Mouse (Mus musculus): ENCODE measurements around the gene Plekha7. TPM values are rescaled to one million over a fixed set of nuclear protein-coding genes. Genes with fewer than 3 reads are reported as not detected.
A peak's percentile ranks its signal among the peaks of the same experiment; 100 is the strongest.

Gene Plekha7
- polyA plus RNA-seq, 1 experiment = 28.3 TPM

DNA sequence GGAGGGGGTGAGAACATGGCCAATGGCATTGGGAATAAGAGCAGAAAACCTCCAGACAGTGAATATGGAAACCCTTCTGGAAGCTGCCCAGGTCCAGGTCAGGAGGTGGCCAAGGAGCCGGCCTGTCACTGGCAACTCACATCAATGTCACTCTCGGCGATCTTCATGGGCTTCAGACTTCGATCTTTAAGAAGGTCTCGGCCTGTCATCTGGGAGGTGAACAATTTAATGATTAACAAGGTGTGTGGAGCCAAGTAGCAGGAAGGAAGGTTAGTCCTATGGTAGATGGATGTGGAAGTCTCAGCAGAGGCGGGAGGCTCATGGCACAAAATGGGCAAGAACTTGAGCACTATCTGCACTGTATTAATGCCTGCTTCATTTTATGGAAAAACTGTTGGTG is 163.1 kb downstream of the Plekha7 start:
- no peak for DNase-seq (ENCODE audit: extremely low spot score in 1 of 2, low spot score in 1 of 2)

DNA sequence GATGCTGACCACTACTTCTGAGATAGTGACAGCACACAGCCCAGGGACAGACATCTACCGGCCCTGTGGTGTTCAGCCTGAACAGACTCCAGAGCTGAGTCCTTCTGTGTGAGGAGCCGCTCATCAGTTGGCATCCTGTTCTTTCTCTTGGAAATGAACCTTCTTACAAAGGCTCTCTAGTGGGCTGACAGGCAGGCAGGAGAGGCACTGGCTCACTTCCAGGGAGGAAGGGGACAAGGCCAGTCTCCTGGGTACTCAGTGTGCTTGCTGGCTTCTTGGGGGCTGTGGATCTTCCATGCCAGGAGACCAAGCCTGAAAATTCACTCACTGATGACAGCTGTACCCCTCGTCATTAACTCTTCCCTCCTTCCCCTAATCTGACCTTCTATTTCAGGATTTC is 170.5 kb downstream of the Plekha7 start:
- no peak for DNase-seq (ENCODE audit: extremely low spot score in 1 of 2, low spot score in 1 of 2)

DNA sequence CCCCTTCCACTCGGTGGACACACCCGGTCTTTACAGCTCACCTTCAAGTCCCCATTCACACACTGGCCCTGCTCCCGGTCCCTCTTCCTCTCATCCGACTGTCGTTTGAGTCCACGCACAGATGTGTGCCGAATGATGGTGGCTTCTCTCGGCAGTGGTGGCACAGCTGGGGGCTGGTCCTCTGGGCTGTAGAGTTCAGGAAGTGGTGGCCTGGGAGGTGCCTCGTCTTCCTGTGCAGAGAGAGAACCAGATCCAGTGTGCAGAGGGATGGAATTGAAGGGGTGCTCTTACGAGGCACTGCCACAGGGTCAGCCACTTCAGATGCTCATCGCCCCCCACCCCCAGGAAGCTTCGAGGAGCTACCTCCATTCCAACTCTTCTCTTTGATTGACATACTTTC is 171.0 kb downstream of the Plekha7 start:
- no peak for DNase-seq (ENCODE audit: extremely low spot score in 1 of 2, low spot score in 1 of 2)

DNA sequence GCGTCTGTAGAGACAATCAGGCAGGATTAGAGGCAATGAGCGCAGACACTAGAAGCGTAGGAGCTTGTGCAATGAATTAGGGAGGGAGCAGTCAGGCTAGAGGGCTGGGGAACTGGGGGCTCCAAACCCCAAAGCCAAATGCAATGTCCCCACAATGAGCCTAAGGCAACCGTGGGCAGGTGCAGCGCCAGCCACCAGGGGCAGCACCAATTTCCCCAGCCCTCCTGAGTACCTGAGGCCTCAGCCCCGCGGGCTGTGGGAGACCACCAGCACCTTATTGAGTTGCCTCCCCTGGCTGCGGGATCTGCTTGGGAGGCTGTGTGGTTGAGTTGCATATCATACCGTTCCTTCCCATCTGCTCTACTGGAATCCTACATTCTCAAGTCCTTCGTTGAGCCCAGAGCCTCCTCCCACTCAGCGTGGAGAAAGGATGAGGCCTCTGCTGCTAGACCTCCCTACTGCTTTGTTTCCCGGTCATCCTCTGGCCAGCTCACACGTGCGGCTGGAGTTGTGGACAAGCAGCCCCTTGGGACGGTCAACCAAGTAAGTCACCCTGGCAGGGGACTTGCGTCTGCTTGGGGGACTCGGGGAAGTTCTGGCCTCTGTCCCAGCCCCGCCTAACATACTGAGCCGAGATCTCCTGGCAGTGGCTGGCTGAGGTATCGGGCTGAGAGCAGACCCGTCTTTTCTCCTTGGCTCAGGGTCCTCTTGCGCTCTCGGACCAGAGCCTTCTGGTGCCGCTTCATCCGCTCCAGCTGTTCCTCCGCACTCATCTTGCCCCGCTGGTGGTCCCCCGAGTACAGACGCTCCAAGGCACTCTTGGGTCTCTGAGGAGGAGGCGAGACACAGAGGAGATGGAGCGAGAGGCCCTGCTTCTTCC is 173.5 kb downstream of the Plekha7 start:
- no peak for DNase-seq (ENCODE audit: extremely low spot score in 1 of 2, low spot score in 1 of 2)

DNA sequence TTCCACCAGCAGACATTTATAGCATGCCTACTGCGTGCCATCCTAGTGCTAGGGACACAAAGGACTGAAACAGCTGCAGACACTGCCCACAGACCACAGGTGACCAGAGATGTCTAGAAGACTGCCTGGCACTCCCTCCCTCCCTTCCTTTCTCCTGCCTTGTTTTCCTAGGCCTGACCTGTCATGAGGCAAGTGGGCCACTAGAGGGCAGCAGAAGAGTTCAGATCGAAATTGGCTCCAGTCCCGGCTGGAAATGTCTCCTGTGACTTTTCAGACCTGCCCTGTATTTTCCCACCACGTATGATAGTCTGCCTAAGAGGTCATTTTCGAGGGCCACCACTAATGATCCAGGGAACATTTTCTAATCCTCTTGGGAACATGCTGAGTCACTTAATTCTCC is 176.1 kb downstream of the Plekha7 start:
- peak; percentile 62 to 92 for DNase-seq (ENCODE audit: extremely low spot score in 1 of 2, low spot score in 1 of 2)

DNA sequence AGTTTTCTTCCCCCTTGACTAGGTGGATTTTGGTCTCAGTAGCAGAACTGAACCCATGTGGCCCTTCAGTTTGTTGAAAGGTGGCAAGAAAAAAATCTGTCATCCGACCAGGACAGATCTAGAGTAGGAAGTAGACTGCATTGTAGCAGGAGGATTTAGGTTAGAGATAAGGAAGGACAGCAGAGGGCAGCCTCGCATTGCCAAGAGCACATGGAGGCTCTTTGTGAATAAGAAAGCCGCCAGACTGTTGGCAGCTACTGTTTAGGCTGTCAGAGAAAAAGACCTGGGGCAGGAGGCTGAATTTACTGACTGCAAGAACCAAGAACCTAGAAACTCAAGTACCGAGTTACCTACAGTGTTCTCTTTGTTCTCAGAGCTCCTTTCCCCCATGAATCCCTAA is 176.8 kb downstream of the Plekha7 start:
- DNase-seq (ENCODE audit: extremely low spot score in 1 of 2, low spot score in 1 of 2) = no peak

- no peak for DNase-seq (ENCODE audit: extremely low spot score in 1 of 2, low spot score in 1 of 2)
These were observed 178.8 kb downstream of the Plekha7 start for GRCm38 (mm10) chr7:116129374-116129773.

DNA sequence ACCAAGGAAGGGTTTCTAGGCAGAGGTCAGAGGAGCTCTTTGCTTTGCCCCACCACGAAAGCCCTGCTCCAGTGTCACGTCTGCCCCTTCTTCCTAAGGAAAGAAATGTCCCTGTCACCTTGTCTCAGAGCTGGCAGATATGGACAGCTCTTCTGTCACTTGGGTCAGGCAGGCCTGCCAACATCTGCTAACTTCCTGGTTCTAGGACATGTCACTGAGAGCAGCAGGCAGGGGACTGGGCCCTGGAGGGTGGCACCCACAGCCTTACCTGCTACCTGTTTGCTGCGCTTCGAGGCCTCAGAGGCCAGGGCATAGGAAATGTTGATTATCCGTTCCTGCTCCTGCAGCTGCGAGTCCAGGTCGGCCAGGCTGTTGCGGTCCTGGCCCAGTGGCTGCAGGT is 179.9 kb downstream of the Plekha7 start:
- no peak for DNase-seq (ENCODE audit: extremely low spot score in 1 of 2, low spot score in 1 of 2)

DNA sequence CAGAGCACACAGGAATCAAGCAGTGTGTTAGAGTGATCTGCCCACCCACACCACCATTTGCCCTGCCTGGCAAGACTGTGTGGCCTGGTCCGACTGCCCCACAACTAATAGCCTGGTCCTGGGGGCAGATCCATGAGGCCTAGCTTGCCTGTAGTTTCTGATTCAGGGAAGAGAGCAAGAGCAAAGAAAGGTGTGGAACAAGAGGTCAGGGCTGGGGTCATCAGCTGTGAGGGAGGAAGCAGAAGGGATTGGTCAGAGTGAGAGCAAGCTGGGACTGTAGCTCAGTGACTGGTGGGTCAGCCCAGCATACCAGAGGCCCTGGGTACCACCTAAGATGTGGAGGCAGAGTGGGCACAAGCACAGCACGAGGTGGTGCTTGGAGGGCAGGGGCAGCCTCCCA is 181.1 kb downstream of the Plekha7 start:
- no peak for DNase-seq (ENCODE audit: extremely low spot score in 1 of 2, low spot score in 1 of 2)

GRCm38 (mm10) chr7:116125671-116126070 is 182.5 kb downstream of the Plekha7 start:
- no peak for DNase-seq (ENCODE audit: extremely low spot score in 1 of 2, low spot score in 1 of 2)

- DNase-seq (ENCODE audit: extremely low spot score in 1 of 2, low spot score in 1 of 2) = no peak
These were observed 184.1 kb downstream of the Plekha7 start for GRCm38 (mm10) chr7:116124057-116124456.

- DNase-seq (ENCODE audit: extremely low spot score in 1 of 2, low spot score in 1 of 2) = peak in 1 of 2 experiments; percentile 28
These were observed 184.6 kb downstream of the Plekha7 start for GRCm38 (mm10) chr7:116123597-116123985.

DNA sequence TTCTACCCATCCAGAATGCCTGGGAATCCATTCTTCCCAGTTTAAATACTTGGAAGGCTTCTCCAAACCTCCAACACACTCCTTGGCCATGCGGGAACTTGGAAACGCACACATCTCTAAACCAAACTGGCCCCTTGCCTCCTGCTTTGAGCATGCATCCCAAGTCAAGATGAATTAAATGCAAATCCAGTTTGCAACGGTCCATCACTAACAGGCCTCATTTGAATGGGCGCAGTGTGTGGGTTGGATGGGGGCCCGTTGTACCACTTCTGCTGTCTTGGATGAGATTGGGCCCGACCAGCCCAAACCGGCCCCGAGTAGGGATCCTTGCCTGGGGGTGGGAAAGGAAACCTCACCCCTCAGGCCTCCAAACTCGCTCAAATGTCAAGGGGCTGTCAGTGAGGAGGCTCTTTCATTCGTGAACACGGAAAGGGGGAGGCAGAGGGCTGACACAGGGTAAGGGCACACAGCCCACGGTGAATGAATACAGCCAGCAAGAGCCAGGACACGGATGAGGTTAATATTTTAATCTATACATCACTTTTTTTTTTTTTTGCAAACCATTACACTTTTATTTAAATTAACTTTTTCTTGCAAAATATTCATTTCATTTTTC is 185.1 kb downstream of the Plekha7 start:
- no peak for DNase-seq (ENCODE audit: extremely low spot score in 1 of 2, low spot score in 1 of 2)

DNA sequence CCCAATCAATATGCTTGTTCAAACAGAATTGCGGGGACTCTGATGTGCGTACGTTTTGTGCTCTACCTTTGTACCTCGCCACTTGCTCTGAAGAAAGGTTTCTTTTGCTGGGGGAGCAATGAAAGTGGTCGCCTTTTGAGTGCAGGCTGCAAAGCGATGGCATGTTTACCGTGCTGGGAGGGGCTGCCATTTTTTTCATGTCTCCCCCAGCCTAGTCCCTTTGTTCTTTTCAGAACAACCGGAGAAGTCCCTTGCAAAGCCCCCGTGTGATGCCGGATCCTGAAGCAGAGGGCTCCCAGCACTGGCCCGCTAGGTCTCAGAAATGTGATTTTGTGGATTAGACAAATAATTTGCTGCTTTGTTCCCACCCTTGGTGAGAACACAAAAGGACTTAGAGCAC is 187.0 kb downstream of the Plekha7 start:
- DNase-seq (ENCODE audit: extremely low spot score in 1 of 2, low spot score in 1 of 2) = no peak

DNA sequence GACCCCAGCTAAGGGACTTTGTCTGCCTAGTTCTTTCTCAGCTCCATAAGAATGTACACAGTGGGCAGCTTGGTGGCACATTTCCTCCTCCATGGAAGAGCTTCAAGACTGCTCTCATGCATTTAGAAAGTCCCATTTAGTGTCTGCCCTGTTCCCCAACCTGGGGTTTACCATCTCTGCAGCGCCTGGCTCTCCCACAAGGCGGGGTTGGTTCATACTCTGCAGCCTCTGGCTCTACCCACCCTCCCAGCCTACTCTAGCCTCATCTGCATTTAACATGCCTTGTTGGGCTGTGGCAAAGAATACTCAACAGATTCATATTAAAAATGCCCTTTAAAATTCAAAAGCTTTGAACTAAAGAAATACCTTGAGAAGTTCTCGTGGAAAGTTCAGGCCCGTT is 187.4 kb downstream of the Plekha7 start:
- no peak for DNase-seq (ENCODE audit: extremely low spot score in 1 of 2, low spot score in 1 of 2)

GRCm38 (mm10) chr7:116119306-116119857 is 188.8 kb downstream of the Plekha7 start:
- no peak for DNase-seq (ENCODE audit: extremely low spot score in 1 of 2, low spot score in 1 of 2)

GRCm38 (mm10) chr7:116115991-116116390 is 192.2 kb downstream of the Plekha7 start:
- DNase-seq (ENCODE audit: extremely low spot score in 1 of 2, low spot score in 1 of 2) = no peak

DNA sequence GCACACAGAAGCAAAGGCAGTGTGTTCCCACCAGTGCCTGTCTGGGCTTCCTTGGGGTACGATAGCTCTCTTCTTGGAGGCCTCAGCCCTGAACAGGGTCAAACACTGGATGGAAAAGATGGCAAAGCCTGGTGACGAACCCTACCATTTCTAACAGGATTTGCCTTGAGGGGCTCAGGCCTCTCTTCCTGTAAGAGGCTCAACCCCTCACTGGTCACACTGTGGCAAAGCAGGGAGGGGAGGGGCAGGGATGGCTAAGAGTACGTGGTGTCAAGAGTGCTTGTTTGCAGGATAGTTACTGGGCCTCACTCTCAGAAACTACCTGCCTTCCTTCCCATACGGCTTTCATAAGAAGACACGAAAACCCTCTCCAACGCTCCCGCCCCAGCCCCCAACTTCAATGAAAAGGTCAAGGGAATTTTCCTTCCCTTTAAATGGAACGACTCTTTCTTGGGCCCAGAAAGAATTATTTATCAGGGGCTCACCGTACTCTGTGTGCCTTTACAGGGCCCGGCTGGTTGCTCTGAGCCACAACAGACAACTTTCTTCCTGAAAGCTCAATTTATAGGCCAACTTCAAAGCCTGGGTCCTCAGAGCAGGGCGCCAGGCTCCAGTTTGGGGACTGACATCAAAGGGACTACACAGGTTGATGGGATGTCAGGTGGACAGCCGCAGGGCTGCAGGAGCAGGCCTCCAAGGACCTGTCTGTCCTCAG is 192.8 kb downstream of the Plekha7 start:
- DNase-seq (ENCODE audit: extremely low spot score in 1 of 2, low spot score in 1 of 2) = no peak

GRCm38 (mm10) chr7:116111546-116111945 is 196.6 kb downstream of the Plekha7 start:
- DNase-seq (ENCODE audit: extremely low spot score in 1 of 2, low spot score in 1 of 2) = no peak

DNA sequence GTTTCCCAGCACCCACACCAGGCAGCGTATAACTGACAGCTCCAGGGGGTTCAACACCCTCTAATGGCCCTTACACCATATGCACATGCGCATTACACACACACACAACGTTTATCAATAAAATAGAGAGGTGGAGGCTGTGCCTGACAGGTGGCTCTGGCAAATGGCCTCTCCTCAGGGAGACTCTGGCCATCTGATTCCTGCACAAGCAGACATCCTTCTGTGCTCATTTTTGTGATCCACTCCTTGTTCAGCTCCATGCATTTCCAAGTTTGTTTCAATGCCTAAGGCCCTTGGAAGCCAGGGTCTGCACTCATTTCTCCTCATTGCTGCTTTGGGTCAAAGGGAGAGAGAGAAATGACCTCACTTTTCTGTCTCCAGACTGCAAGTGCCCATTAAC is 197.5 kb downstream of the Plekha7 start:
- DNase-seq (ENCODE audit: extremely low spot score in 1 of 2, low spot score in 1 of 2) = no peak

DNA sequence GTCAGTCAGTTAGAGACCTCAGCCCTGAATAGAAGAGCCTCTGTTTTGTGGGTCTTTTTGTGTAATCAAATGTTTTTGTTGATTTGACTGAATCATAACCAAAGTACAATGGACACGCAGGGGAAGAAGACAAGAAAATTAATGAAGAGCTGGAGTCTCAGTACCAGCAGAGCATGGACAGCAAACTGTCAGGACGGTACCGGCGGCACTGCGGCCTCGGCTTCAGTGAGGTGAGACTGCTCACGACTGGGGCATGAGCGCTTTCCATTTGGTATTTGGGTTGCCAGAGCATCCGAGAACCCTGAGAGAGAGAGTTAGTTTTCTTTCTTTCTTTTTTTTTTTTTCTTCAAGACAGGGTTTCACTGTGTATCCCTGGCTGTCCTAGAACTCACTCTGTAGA is 205.1 kb downstream of the Plekha7 start:
- DNase-seq (ENCODE audit: extremely low spot score in 1 of 2, low spot score in 1 of 2) = no peak
